Mouse (Mus musculus): Measurements from ENCODE around the gene Yeats2.

- TF ChIP-seq POLR2A (IDR thresholded peaks at IDR 0.05; ENCODE audit: extremely low read depth, insufficient read depth, low read length): no peak
- TF ChIP-seq CTCF (IDR thresholded peaks at IDR 0.05; ENCODE audit: low read depth, low read length): peak; percentile 25; the same call in 1 of the 2 replicates
Observed at GRCm38 (mm10) chr16:20160130-20160529, 19.3 kb downstream of the Yeats2 start.

Data from liver, adult 2 months (tissue).